Mouse (Mus musculus) inflammation-experienced regulatory T-cells (primary cell): ENCODE data around the gene Naa25. TPM values are rescaled to one million over a fixed set of nuclear protein-coding genes. Genes with fewer than 3 reads are reported as not detected.

ENCODE experiments used
- polyA plus RNA-seq, 2 experiments: library from polyadenylated mRNA; unstranded; fragments of 100-300 nt; shearing (Covaris generic); gene quantifications; one replicate each; pipeline ENCODE4 v1.2.1; 2017

Gene Naa25
- 10 to 100 TPM; 32.9 to 45.0 TPM for polyA plus RNA-seq

DNA sequence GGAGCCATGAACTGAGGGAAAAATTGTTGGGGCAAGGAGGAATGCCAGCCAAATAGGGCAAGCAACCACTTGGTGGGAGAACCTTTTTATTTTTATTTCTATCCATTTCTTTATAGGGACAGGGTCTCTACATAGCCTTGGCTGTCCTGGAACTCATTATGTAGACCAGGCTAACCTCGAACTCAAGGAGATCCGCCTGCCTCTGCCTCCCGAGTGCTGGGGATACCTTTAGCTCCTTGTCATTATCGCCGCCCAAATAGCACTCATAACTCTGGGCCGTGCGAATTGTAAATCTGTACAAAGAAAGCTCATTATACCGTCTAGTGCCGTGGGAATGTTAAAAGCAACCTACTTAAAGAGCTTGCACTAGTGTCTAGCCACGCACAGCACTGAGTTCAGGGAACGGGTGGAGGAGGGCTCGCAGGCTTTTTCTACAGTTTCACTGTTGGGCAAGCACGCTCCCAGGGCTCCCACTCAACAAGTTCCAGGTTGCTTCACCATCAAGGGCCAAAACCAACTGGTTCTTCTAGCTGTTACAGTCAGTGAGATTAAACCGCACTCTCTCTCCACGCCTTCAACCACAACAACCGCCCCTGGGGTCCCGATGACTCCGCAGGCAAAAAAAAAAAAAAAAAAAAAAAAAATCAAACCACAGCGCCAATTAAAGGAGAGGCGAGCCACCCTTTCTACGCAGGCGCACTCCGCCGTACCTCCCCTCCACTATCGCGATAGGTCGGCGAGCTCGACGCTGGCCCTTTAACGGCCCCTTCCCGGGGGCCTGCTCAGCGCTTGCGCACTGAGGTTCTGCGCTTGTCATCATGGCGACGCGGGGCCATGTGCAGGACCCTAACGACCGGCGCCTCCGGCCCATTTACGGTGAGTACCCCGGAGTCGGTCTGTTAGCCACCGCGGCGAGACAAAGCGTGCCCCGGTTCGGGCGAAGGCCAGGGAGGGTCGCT is at the start of gene Naa25:
Gene Naa25 (plus strand): TSS at position 750 of the 959 bp plus-strand sequence.

GRCm38 (mm10) chr5:121385461-121386119 is 12.1 kb upstream of the Naa25 start, which contains the start of gene Trafd1:
Gene Trafd1 (minus strand): TSS chr5:121385632.

DNA sequence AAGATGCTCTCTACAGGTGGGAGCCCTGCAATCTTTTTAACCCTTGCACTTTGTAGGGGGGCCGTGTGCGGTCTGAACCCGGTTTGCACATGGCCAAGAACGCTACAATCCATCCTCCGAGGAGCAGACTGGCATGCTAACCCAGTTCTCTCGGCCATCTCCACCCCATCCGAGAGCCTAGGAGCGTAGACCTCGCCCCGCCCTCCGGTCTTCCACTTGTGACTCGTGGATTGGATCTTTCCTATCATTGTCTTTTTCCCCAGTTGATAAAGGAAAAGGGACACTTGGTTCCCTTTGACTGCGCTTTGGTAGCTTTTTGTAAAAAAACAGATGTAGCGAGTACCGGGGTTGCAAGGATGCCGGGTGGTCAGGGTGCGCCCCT is 53.9 kb downstream of the Naa25 start, which contains the start of gene Tmem116:
Gene Tmem116 (plus strand): TSS at position 250 of the 382 bp plus-strand sequence.

GRCm38 (mm10) chr5:121452026-121452869 is 54.5 kb downstream of the Naa25 start, which contains the start of gene Erp29:
Gene Erp29 (minus strand): TSS chr5:121452506.

Other genes with a start within 250 kb of the Naa25 start
- 10 to 100 TPM; 21.7 to 28.6 TPM for gene Ptpn11, start 206.5 kb upstream of the Naa25 start, polyA plus RNA-seq
- 100 to 1,000 TPM; 708 to 785 TPM for gene Rpl6, start 193.5 kb upstream of the Naa25 start, polyA plus RNA-seq
- 1 to 10 TPM; 9.0 to 9.3 TPM for gene Hectd4, start 177.7 kb upstream of the Naa25 start, polyA plus RNA-seq
- gene Trafd1, start 12.3 kb upstream of the Naa25 start, polyA plus RNA-seq, result 10 to 100 TPM; 51.1 to 53.6 TPM
- 1 to 10 TPM; 1.6 to 2.5 TPM for gene Tmem116, start 54.0 kb downstream of the Naa25 start, polyA plus RNA-seq
- 10 to 100 TPM; 54.3 to 68.4 TPM for gene Erp29, start 54.6 kb downstream of the Naa25 start, polyA plus RNA-seq
- gene Adam1b, start 105.5 kb downstream of the Naa25 start, polyA plus RNA-seq, result under 1 TPM in 1 of 2 experiments, not detected in 1; 0.06 TPM
- gene Adam1a, start 147.5 kb downstream of the Naa25 start, polyA plus RNA-seq, result 1 to 10 TPM in 1 of 2 experiments, under 1 TPM in 1; 0.83 to 2.2 TPM
- under 1 TPM in 1 of 2 experiments, not detected in 1; 0.55 TPM for gene Gm42878, start 147.5 kb downstream of the Naa25 start, polyA plus RNA-seq
- gene Mapkapk5, start 148.0 kb downstream of the Naa25 start, polyA plus RNA-seq, result 10 to 100 TPM; 48.0 to 60.5 TPM
- 10 to 100 TPM; 22.1 to 30.5 TPM for gene Aldh2, start 195.9 kb downstream of the Naa25 start, polyA plus RNA-seq
- 1 to 10 TPM; 2.2 to 7.6 TPM for gene Acad12, start 221.0 kb downstream of the Naa25 start, polyA plus RNA-seq